Mouse (Mus musculus) liver, adult 2 months (tissue): Measurements from ENCODE around the gene Dlgap4.

Source experiments
- CTCF ChIP-seq: fragments of 200-500 bp; IDR thresholded peaks from 2 replicates; pipeline ENCODE4 v1.5.1; 2011; ENCODE audit warnings: low read depth, low read length, control low read depth
- POLR2A ChIP-seq: fragments of 200-500 bp; IDR thresholded peaks from 2 replicates; pipeline ENCODE4 v1.6.1; 2011; ENCODE audit warnings: low read length, control low read depth; ENCODE audit not compliant: insufficient read depth; ENCODE audit errors: extremely low read depth

DNA sequence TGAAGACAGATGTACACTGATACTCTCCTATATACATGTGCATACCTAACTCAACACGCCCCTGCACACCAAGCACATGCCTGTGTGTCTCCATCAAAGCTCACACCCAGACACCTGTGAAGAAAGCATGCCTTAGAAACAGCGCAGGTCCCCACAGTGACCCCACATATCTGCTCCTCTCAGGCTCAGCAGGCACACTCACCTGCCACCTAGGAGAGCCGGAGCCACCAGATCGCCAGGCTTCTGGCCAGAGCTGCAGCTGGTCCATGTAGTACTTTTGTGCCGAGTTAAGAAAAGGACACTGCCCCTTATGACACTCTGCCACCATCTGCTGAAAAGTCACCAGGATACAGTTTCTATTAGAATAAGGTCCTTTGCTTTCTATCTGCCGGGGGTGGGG lies 103.2 kb downstream of the Dlgap4 start:
- no peak for TF ChIP-seq CTCF
- no peak for TF ChIP-seq POLR2A
